Mouse (Mus musculus) liver (tissue): ENCODE data around the gene Hacl1.

Experiments
- DNase-seq: peaks from one replicate; pipeline ENCODE4 v3.0.0-alpha.2; 2020; ENCODE audit warnings: mixed read lengths

Gene Hacl1

DNA sequence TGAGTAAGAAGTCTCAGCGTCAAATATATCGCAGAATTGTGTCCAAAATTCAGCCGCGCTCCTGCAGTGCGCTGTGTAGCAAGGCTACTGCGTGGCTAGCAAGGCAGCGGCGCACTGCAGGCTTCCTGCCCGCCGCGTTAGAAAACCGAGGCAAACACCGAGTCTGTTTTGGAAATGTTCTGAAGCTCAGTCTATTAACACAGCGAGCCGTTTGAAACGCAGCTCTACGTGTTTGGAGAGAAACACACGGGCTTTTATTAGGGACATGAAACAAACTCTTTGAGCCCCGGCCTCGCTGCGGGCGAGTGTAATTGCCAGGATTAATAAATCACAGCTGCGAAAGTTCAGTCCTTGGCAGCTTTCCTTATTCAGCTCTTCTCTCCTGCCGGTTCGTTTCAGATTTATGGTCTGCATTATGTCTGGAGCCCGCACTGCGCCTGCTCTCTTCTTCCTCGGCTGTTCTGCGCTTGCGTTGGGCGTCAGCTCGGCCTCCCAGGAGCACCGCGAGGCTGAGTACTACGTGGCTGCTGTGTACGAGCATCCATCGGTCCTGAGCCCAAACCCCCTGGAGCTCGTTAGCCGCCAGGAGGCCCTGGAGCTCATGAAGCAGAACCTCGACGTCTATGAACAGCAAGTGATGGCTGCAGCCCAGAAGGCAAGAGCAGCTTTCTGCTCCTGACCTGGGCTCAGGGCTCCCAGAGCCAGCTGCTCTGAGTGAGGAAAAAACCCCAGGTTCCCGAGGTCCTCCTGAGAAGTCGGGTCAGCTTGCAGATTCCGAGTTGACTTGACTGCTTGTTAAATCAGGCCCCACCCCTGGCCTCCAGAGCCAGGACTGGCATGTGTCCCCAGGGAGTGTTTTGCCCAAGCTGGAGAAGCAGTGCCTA lies 20.8 kb upstream of the Hacl1 start:
- DNase-seq, result peak; percentile 76

- no peak for DNase-seq
Observed at GRCm38 (mm10) chr14:31660312-31661093, 19.4 kb upstream of the Hacl1 start.

DNA sequence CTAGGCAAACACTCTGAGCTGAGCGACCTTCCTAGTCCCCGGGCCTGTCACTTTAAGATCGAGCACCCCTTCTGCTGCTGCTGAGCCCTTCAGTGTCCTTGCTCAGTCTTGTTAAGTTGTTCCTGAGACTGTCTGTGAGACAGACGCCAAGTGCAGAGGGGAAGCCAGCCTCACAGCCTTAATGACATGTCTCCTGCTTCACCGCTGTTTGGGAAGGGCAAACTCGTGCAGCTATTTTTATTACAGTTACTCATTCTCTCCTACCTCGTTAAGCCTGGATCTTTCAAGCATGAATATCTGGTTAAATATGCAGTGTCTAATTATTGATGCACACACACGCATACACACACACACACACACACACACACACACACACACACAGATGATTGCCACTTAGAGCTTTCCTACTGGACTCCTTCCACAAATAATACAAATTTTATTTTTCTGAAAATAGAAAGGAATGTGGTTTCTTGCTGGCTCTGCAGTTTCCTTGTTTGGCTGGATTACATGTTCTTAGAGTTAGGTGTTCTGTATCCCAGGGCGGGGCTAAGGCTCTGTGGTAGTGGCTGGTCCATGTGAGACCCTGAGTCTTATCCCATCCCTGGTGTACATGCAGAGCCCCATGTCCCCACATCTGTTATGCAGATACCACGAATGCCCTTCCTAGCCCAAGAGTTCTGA lies 18.6 kb upstream of the Hacl1 start:
- no peak for DNase-seq

- DNase-seq, result no peak
Observed at GRCm38 (mm10) chr14:31658126-31658680, 17.1 kb upstream of the Hacl1 start.

- peak; percentile 63 for DNase-seq
Observed at GRCm38 (mm10) chr14:31656857-31657645, 16.0 kb upstream of the Hacl1 start.

GRCm38 (mm10) chr14:31656386-31656785 lies 15.3 kb upstream of the Hacl1 start:
- DNase-seq, result no peak

DNA sequence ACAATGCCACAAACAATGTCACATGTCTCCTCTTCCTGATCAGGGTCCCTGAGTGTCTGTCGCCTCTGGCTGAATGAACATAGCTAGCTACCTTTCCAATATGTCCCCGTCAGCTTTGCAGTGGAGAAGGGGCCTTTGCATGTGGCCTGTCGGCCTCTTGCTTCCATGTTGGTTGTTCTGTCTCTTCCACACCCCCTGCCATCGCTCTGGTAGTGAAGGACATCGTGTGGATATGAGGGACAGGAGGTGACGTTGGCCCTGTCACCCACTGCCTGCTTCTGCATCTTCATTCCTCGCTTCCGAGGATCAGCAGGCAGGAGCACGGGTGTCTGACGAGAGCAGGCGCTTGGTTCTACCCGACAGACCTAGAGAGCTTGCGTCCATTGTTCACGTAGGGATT lies 14.3 kb upstream of the Hacl1 start:
- DNase-seq, result no peak

- DNase-seq, result no peak
Observed at GRCm38 (mm10) chr14:31654816-31655215, 13.7 kb upstream of the Hacl1 start.

- DNase-seq, result no peak
Observed at GRCm38 (mm10) chr14:31653101-31653875, 12.2 kb upstream of the Hacl1 start.

DNA sequence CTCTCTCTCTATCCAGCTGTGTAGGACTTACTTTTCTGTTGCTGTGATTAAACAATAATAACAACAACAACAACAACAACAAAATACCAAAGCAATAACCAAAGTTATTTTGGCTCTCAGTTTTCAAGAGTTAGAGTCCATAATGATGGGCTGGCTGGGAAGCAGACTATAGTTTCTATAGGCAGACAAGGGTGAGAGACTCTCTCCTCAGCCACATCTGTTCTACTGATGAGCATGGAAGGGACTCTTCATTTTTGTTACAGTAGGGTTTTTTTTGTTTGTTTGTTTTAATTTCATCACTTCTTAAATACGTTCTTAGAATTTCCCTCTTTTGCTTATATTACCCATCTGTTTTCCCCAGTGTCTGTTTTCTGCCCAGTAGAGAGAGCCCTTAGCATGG lies 11.5 kb upstream of the Hacl1 start:
- no peak for DNase-seq

DNA sequence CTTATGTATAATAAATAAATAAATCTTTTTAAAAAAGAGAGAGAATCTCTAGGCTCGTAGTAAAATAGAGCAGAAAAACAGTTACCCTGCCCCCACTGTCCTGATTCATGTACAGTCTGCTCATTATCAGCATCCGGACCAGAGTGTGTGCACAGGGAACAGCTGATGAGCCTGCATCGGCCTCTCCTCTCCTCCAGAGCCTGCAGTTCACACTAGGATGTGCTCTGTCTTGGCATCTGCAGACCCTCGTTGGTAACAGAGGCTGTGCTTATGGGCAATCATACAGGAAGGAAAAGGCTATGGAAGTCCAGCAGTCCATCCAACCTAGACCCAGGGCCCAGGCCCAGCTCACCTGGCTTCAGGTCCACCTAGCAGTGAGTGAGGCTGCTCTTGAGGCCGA lies 11.0 kb upstream of the Hacl1 start:
- no peak for DNase-seq

DNA sequence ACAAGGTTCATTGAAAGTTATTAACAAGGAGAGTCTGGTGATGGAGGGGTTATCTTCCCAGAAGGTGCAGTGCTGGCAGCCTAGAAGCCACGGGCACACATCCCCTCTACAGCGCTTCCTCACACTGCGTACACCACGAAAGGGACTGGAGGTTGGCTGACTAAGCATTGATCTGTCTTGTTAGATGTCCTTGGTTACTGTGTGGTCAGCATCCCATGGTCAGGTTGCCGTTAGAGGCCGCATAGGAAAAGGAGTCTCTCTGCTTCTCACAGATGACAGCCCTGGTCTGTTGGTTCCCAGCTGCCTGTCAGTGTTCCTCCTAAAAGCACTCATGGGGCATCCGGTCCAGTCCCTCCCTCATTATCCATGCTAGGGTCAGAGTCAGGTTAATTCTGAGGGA lies 10.1 kb upstream of the Hacl1 start:
- no peak for DNase-seq

- no peak for DNase-seq
Observed at GRCm38 (mm10) chr14:31650347-31650746, 9.3 kb upstream of the Hacl1 start.

DNA sequence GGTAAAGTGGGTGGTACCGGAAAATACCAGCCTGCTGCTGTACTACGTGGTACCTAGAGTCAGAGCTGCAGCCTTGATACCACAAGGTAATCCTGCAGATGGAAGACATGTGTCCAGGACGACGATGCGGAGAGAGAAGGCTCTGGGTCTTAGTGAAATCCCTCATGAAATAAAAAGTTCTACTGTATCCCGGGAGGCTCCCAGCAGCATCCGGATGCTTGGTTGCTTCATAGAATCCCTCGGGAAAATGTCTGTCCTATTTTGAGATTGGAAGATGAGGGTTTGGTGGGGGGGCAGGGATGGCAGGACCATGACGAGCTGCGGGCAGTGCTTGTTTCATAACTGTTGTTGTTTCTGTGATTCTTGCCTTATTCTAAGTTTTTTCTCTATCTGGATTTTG lies 6.9 kb upstream of the Hacl1 start:
- DNase-seq, result no peak

GRCm38 (mm10) chr14:31645920-31646319 lies 4.8 kb upstream of the Hacl1 start:
- DNase-seq, result no peak

DNA sequence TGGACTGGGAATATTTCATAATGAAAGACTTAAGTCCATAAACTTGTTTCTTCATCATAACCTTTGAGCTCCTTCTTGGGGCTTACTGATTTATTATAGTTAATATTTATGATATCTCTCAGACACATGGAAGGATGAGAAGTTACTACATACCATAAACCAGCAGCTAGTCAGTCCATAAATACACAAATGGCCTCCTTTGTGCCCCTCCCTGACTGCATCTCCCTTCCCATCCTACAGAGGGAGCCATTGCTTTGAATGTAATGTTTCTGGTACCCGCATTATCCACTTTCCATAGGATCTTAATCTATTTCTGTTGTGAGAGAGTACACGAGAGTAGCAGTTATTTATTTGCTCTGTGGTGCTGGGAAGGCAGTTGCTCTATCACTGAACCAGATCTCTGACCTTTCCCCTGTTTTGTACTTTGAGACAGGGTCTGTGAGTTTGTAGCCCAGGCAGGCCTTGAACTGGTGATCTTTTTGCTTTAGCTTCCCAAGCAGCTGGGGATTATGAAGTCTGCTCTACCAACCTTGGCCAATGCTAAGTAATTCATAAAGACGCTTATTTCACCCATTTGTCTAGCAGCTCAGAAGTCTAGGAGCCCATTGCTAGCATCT lies 4.0 kb upstream of the Hacl1 start:
- DNase-seq, result no peak

GRCm38 (mm10) chr14:31644183-31644830 lies 3.2 kb upstream of the Hacl1 start:
- no peak for DNase-seq

DNA sequence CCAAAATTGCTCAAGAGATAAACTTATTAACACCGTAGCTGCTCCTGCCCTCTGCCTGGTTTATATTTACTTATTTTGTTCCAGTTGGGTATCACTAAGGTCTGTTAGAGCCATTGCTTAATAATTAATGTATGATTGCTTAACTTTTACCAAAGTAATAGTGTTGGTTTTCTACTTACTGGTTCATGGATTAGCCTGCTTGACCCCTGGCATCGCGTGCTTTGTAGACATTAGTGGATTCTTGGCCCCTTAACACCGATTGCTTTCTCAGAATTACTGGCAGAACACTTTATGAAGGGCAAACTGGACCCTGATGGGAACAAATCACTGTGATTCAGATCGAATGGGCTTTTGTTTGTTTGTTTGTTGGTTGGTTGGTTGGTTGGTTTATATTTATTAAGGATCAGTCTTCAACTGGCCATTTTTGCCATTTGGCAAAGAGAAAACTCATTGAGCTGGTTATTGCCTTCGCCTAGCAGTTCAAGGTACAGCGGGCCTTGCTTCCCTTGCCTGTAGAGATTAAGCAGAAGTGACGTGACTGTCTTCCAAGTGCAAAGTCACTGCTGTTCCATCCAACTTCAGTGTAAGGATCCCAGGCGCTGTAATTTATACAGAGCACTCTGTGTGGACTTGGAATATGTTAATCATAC lies 545 bp upstream of the Hacl1 start:
- DNase-seq, result no peak

- peak; percentile 29 for DNase-seq
Observed at GRCm38 (mm10) chr14:31640346-31640889, 668 bp downstream of the Hacl1 start, which contains the start of gene Gm49387. TSS of gene Gm49387 (minus strand) at chr14:31640878.

DNA sequence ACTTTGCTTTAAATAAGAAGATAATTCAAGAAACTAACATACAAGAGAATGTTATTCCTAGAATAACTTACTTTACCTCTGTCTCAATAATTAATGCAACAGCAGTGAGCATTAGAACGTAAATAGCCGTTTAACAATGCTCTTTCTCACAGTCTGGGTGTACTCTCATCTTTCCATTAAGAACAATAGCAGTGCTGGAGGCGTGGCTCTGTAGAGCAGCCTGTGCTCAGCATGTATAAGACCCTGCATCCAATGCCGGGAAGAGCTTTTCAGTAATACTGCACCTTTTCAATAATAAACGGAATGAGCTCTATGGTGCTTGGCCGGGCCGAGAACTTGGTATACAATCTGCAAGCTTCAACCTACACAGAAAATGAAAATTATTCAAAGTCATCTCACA lies 10.4 kb downstream of the Hacl1 start:
- no peak for DNase-seq
